Mouse (Mus musculus): ENCODE results near the gene Dhrs7b. TPM values are rescaled to one million over a fixed set of nuclear protein-coding genes. Genes with fewer than 3 reads are reported as not detected.

The Dhrs7b gene
- polyA plus RNA-seq, 1 experiment from 2014 or later: 26.7 TPM

DNA sequence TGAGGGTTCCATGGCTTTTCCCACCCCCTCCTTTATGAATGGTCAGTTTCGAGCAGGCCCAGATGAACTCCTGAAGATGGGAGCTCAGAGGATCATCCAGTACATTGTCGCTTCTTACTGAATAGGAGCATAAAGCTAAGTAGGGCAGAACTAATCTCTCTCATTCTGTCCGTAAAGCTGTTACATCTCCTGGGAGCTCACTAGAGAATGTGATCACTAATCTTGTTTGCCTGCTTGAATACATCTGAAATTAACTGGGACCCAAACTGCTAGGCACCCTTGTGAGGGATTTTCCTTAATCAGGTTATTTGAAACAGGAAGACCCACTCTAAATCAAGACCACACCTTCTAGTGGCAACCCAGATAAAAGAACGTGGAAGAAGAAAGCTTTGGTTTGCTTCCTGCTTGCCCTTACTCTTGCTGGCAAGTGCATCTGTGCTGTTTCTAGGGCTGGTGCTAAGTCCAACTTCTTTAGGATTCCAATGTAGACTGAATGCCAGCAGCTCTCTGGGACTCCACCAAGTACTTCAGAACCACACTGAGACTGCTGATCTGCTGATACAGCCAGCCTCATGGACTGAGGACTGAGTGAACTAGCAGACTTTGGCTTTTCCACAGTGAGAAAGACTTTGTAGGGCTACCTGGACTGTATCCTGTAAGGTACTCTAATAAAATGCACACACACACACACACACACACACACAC, 3.0 kb upstream of the Dhrs7b start:
- WGBS: 34% methylated on average over 4 of the region's 4 CpGs
- no peaks in the 10 kb centered on the region for H3K36me3 ChIP-seq (ENCODE audit: control insufficient read depth, insufficient read depth, low read length)
- ATAC-seq (replicated peaks; ENCODE audit: low FRiP score): no peak

DNA sequence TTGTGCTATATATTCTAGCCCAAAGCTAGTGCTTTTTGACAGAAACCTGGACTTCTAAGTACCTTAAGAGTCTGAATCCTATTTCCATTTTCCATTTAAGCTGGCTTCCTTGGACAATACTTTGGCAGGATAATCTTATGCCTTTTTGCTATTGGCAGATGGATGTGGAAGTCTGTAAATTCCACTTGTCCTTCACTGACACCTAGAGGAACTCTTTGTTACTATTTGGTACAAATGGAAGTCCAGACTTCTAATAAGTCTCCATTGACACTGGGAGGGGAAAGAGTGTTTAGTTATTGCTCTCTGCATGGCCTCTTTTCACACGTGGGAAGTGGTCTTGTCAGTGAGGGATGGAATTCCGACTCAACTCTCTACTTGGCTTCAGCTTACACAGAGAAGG, 1.5 kb upstream of the Dhrs7b start:
- no peak for ATAC-seq (replicated peaks; ENCODE audit: low FRiP score)
- no peak for DNase-seq (ENCODE audit: low spot score)
- Histone ChIP-seq H3K27ac (ENCODE audit: low read depth, low read length) (no peak overlapping the region), H3K9ac (ENCODE audit: low read length) (no peak overlapping the region), H3K36me3 (ENCODE audit: control insufficient read depth, insufficient read depth, low read length) (no peaks in the 10 kb centered on the region), H3K27me3 (ENCODE audit: control insufficient read depth, insufficient read depth, low read length) (no peaks in the 10 kb centered on the region), H3K4me2 (ENCODE audit: low read depth, low read length, severe bottlenecking) (no peak overlapping the region), H3K4me3 (ENCODE audit: low read depth, low read length) (no peak overlapping the region), H3K4me1 (replicated peaks; ENCODE audit: control insufficient read depth, insufficient read depth, low read length) (peaks cover 5% of the 10 kb centered on the region; the same call in 1 of the 2 replicates), H3K9me3 (ENCODE audit: control insufficient read depth, low read length) (no peaks in the 10 kb centered on the region)
- 33% methylated on average over 2 of the region's 2 CpGs for WGBS

More for the DNA sequence above, 3.0 kb upstream of the Dhrs7b start:
- Histone ChIP-seq H3K4me3 (ENCODE audit: low read depth, low read length) (no peak overlapping the region), H3K9me3 (ENCODE audit: control insufficient read depth, low read length) (no peaks in the 10 kb centered on the region), H3K27me3 (ENCODE audit: control insufficient read depth, insufficient read depth, low read length) (no peaks in the 10 kb centered on the region), H3K27ac (ENCODE audit: low read depth, low read length) (no peak overlapping the region), H3K4me1 (replicated peaks; ENCODE audit: control insufficient read depth, insufficient read depth, low read length) (peaks cover 5% of the 10 kb centered on the region; the same call in 1 of the 2 replicates), H3K9ac (ENCODE audit: low read length) (no peak overlapping the region), H3K4me2 (ENCODE audit: low read depth, low read length, severe bottlenecking) (no peak overlapping the region)
- no peak for DNase-seq (ENCODE audit: low spot score)

DNA sequence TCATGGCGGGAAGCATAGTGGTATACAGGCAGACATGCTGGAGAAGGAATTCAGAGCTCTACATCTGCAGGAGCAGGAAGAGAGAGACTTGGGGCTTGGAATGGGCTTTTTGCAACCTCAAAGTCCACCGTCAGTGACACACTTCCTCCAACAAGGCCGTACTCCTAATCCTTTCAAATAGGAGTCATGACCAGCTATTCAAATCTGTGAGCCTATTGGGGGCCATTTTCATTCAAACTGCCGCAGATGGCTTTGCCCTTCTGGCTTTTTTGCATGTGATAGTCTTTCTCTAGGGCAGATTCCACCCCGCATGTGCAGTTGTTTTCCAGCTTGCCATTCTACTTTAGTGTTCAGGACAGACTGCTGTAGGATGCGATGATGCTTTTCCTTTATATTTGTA, 6.5 kb downstream of the Dhrs7b start:
- DNase-seq (ENCODE audit: low spot score) (no peak), ATAC-seq (replicated peaks; ENCODE audit: low FRiP score) (no peak)
- Histone ChIP-seq H3K9ac (ENCODE audit: low read length) (no peak overlapping the region), H3K27ac (ENCODE audit: low read depth, low read length) (no peak overlapping the region), H3K27me3 (ENCODE audit: control insufficient read depth, insufficient read depth, low read length) (no peaks in the 10 kb centered on the region), H3K4me1 (replicated peaks; ENCODE audit: control insufficient read depth, insufficient read depth, low read length) (no peaks in the 10 kb centered on the region), H3K9me3 (ENCODE audit: control insufficient read depth, low read length) (no peaks in the 10 kb centered on the region), H3K4me2 (ENCODE audit: low read depth, low read length, severe bottlenecking) (no peak overlapping the region), H3K36me3 (ENCODE audit: control insufficient read depth, insufficient read depth, low read length) (no peaks in the 10 kb centered on the region), H3K4me3 (ENCODE audit: low read depth, low read length) (no peak overlapping the region)
- 96% methylated on average over 6 of the region's 6 CpGs for WGBS

DNA sequence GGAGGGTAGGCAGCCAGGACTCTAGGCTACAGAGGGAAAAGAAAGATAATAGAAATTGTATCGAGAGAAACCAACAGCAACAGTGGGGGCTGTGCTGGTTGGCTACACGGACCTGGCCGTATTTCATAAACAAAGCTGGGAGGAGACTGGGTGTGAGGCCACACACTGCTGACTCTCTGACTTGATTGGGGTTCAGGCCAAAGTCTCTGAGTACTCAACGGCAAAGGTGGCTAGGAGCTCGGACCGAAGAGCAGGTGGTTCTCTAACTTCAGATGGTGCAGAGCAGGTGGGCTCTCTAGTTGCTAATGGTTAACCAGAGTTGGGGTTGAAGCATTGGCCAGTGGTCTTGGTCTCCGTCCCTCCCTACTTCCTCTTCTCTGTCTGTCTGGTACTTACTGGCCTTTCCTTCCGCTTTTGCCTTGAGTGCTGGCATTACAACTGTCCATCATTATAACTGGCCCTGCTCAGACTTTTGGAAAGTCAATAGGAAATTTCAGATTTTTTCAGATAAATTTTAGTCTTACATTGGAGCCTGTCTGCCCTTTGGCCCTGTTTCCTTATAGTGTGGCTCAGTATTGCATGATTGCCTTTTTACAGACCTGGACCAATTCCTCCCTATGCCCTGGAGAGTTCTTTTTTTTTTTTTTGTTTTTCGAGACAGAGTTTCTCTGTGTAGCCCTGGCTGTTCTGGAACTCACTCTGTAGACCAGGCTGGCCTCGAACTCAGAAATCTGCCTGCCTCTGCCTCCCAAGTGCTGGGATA, 7.4 kb downstream of the Dhrs7b start:
- no peak for DNase-seq (ENCODE audit: low spot score)

DNA sequence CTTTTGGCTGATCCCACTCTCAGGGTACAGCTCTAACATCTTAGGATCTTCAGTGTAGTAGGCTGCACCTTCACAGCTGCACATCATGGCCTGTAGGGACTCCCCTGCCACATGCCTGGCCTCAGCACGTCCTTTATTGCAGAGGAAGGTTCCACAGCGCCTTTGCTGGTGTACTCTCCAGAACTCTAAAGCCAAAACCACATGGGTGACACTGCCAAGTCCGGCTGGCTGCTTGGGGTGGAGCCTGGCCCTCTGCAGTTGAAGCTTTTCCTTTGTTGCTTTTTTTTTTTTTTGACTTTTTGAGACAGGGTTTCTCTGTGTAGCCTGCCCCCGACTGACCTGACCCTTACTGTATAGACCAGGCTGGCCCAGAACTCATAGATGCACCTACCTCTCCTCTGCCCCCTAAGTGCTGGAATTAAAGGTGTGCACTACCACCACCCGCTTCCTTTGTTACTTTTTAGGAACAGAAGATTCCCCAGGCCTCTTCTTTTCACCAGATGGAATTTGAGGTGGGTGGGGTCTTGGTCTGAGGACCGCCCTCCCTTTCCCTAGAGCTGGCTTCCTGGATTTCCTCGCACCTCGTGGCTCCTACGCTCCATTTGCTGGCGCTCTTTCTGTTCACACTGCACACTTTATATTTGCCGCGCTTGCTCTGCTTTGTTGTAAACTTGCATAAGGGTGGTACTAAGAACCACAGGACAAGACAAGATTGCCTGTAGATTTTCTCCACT, 11.2 kb downstream of the Dhrs7b start:
- H3K27ac ChIP-seq (ENCODE audit: low read depth, low read length): no peak overlapping the region
- no peaks in the 10 kb centered on the region for H3K27me3 ChIP-seq (ENCODE audit: control insufficient read depth, insufficient read depth, low read length)
- no peaks in the 10 kb centered on the region for H3K36me3 ChIP-seq (ENCODE audit: control insufficient read depth, insufficient read depth, low read length)
- H3K4me2 ChIP-seq (ENCODE audit: low read depth, low read length, severe bottlenecking): no peak overlapping the region
- H3K9me3 ChIP-seq (ENCODE audit: control insufficient read depth, low read length): no peaks in the 10 kb centered on the region
- DNase-seq (ENCODE audit: low spot score) (no peak), ATAC-seq (replicated peaks; ENCODE audit: low FRiP score) (no peak)
- no peak overlapping the region for H3K9ac ChIP-seq (ENCODE audit: low read length)
- H3K4me3 ChIP-seq (ENCODE audit: low read depth, low read length): no peak overlapping the region
- no peaks in the 10 kb centered on the region for H3K4me1 ChIP-seq (replicated peaks; ENCODE audit: control insufficient read depth, insufficient read depth, low read length)
- 79% methylated on average over 12 of the region's 12 CpGs for WGBS

More for the DNA sequence above, 7.4 kb downstream of the Dhrs7b start:
- 93% methylated on average over 10 of the region's 10 CpGs for WGBS
- no peaks in the 10 kb centered on the region for H3K27me3 ChIP-seq (ENCODE audit: control insufficient read depth, insufficient read depth, low read length)
- H3K9me3 ChIP-seq (ENCODE audit: control insufficient read depth, low read length): no peaks in the 10 kb centered on the region
- H3K4me2 ChIP-seq (ENCODE audit: low read depth, low read length, severe bottlenecking): no peak overlapping the region
- H3K27ac ChIP-seq (ENCODE audit: low read depth, low read length): no peak overlapping the region
- H3K4me1 ChIP-seq (replicated peaks; ENCODE audit: control insufficient read depth, insufficient read depth, low read length): no peaks in the 10 kb centered on the region
- ATAC-seq (replicated peaks; ENCODE audit: low FRiP score): no peak
- H3K36me3 ChIP-seq (ENCODE audit: control insufficient read depth, insufficient read depth, low read length): no peaks in the 10 kb centered on the region
- H3K9ac ChIP-seq (ENCODE audit: low read length): no peak overlapping the region
- no peak overlapping the region for H3K4me3 ChIP-seq (ENCODE audit: low read depth, low read length)

DNA sequence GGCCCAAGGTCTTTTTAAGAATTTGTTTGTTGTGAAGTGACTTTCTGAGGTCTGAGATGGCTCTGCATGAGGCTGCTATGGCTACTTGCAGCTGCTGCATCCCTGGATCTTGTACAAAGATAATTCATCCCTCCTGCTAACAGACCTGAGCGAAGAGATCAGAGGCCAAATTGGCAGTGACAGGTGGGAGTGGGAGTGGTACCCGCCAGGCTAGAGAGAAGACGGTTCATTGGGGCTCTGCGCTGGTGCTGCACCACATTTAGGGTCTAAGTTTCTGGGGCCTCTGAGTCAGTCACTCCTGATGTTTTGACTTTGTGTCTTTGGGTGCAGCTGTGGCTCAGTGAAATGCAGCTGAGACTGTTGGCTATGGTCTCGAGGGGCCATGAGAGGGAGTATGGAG, 13.0 kb downstream of the Dhrs7b start:
- no peaks in the 10 kb centered on the region for H3K9me3 ChIP-seq (ENCODE audit: control insufficient read depth, low read length)
- WGBS: 87% methylated on average over 5 of the region's 5 CpGs
- no peaks in the 10 kb centered on the region for H3K36me3 ChIP-seq (ENCODE audit: control insufficient read depth, insufficient read depth, low read length)
- H3K9ac ChIP-seq (ENCODE audit: low read length): no peak overlapping the region
- ATAC-seq (replicated peaks; ENCODE audit: low FRiP score): no peak
- H3K27ac ChIP-seq (ENCODE audit: low read depth, low read length): no peak overlapping the region
- DNase-seq (ENCODE audit: low spot score): no peak
- H3K4me1 ChIP-seq (replicated peaks; ENCODE audit: control insufficient read depth, insufficient read depth, low read length): no peaks in the 10 kb centered on the region
- H3K27me3 ChIP-seq (ENCODE audit: control insufficient read depth, insufficient read depth, low read length): no peaks in the 10 kb centered on the region
- H3K4me2 ChIP-seq (ENCODE audit: low read depth, low read length, severe bottlenecking): no peak overlapping the region
- no peak overlapping the region for H3K4me3 ChIP-seq (ENCODE audit: low read depth, low read length)

DNA sequence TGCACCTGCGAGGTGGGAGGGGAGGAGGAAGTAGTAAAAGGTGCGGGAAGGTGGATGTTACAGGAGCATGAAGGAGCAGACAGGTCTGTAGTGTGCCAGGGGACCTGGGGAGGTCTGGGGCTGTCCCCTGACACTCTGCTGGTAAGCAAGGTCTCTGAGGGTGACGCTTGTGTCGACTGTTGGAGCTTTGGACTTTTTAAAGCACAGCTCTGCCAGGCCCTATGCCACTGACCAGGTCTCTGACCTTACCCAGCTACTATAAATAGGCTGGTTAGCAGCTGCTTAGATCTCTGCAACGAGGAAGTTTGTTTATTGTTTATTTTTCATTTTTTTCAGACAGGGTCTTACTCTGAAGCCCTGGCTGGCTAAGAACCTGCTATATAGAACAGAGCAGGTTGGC, 15.0 kb downstream of the Dhrs7b start:
- no peaks in the 10 kb centered on the region for H3K27me3 ChIP-seq (ENCODE audit: control insufficient read depth, insufficient read depth, low read length)
- H3K4me1 ChIP-seq (replicated peaks; ENCODE audit: control insufficient read depth, insufficient read depth, low read length): no peaks in the 10 kb centered on the region
- no peak overlapping the region for H3K27ac ChIP-seq (ENCODE audit: low read depth, low read length)
- no peak overlapping the region for H3K4me3 ChIP-seq (ENCODE audit: low read depth, low read length)
- no peak overlapping the region for H3K9ac ChIP-seq (ENCODE audit: low read length)
- ATAC-seq (replicated peaks; ENCODE audit: low FRiP score): no peak
- no peaks in the 10 kb centered on the region; the same call in 1 of the 2 replicates for H3K36me3 ChIP-seq (ENCODE audit: control insufficient read depth, insufficient read depth, low read length)
- H3K9me3 ChIP-seq (ENCODE audit: control insufficient read depth, low read length): no peaks in the 10 kb centered on the region
- 90% methylated on average over 5 of the region's 5 CpGs for WGBS
- no peak overlapping the region for H3K4me2 ChIP-seq (ENCODE audit: low read depth, low read length, severe bottlenecking)
- DNase-seq (ENCODE audit: low spot score): no peak

DNA sequence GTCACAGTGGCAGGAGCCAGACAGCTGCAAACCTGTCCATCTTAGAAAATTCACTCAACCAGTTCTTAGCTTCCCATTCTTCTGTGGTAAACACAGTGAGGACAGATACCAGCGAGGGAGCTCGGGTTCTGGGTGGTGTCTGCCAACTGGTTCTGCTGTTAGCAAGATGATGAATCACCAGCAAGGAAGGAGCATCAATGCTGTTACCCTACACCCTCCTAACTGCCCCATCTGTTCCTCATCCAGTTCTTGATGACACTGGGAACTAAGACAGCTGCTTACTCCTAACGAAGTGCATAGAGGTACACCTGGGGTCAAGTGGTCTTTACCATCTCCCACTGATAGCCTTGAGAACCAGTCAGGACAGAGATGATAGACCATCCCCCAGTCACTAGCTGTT, 26.2 kb downstream of the Dhrs7b start:
- 83% methylated on average over 3 of the region's 3 CpGs for WGBS
- no peaks in the 10 kb centered on the region; the same call in 1 of the 2 replicates for H3K36me3 ChIP-seq (ENCODE audit: control insufficient read depth, insufficient read depth, low read length)
- no peaks in the 10 kb centered on the region for H3K4me1 ChIP-seq (replicated peaks; ENCODE audit: control insufficient read depth, insufficient read depth, low read length)
- no peak overlapping the region for H3K9ac ChIP-seq (ENCODE audit: low read length)
- no peaks in the 10 kb centered on the region for H3K9me3 ChIP-seq (ENCODE audit: control insufficient read depth, low read length)
- H3K27ac ChIP-seq (ENCODE audit: low read depth, low read length): no peak overlapping the region
- no peak for DNase-seq (ENCODE audit: low spot score)
- H3K27me3 ChIP-seq (ENCODE audit: control insufficient read depth, insufficient read depth, low read length): no peaks in the 10 kb centered on the region
- no peak overlapping the region for H3K4me2 ChIP-seq (ENCODE audit: low read depth, low read length, severe bottlenecking)
- no peak overlapping the region for H3K4me3 ChIP-seq (ENCODE audit: low read depth, low read length)
- no peak for ATAC-seq (replicated peaks; ENCODE audit: low FRiP score)

All from forebrain, embryonic 11.5 days (tissue).